Mouse (Mus musculus) E14TG2a.4 (cell line): ENCODE measurements around the gene 1110032A03Rik.

Experiments
- H3K27me3 ChIP-seq: 2 replicates; pipeline ENCODE4 v1.6.1; 2014; ENCODE audit warnings: low read length, control low read depth; ENCODE audit not compliant: insufficient read depth
- H3K36me3 ChIP-seq: 2 replicates; pipeline ENCODE4 v1.6.1; 2014; ENCODE audit warnings: low read length, control low read depth; ENCODE audit not compliant: insufficient read depth
- H3K4me1 ChIP-seq: replicated peaks from 2 replicates; pipeline ENCODE4 v1.6.1; 2014; ENCODE audit warnings: low read depth, low read length, control low read depth
- H3K4me3 ChIP-seq: replicated peaks from 2 replicates; pipeline ENCODE4 v1.5.1; 2014; ENCODE audit warnings: mild to moderate bottlenecking, low read length
- H3K9me3 ChIP-seq: 2 replicates; pipeline ENCODE4 v1.6.1; 2014; ENCODE audit warnings: low read length, control low read depth
- CTCF ChIP-seq: conservative IDR thresholded peaks from 2 replicates; pipeline ENCODE4 v1.5.1; 2014; ENCODE audit warnings: low read length
- NANOG ChIP-seq: IDR thresholded peaks from 2 replicates; pipeline ENCODE4 v1.6.1; 2014; ENCODE audit warnings: borderline replicate concordance, low read length, mixed read lengths
- POU5F1 ChIP-seq: IDR thresholded peaks from 2 replicates; pipeline ENCODE4 v1.6.1; 2014; ENCODE audit warnings: low read length, borderline replicate concordance

Gene 1110032A03Rik

GRCm38 (mm10) chr9:50750706-50751105 is 24.6 kb downstream of the 1110032A03Rik start:
- H3K9me3 ChIP-seq, result no peaks in the 10 kb centered on the region
- TF ChIP-seq NANOG (no peak), POU5F1 (no peak), CTCF (no peak)
- peak overlapping the region; percentile 71 for H3K4me3 ChIP-seq
- peaks cover 51% of the 10 kb centered on the region for H3K27me3 ChIP-seq
- H3K4me1 ChIP-seq, result peaks cover 48% of the 10 kb centered on the region
- no peaks in the 10 kb centered on the region for H3K36me3 ChIP-seq

- peaks cover 19% of the 10 kb centered on the region for H3K27me3 ChIP-seq
- TF ChIP-seq CTCF (0 out of 2 replicates have a peak, but pooled peaks have one; percentile 5), NANOG (no peak)
- H3K9me3 ChIP-seq, result no peaks in the 10 kb centered on the region
- peaks cover 51% of the 10 kb centered on the region for H3K4me1 ChIP-seq
- H3K4me3 ChIP-seq, result peak within 1 kb of the TSS; percentile 77
- 0 out of 2 replicates have a peak, but pooled peaks cover 3% of the 10 kb centered on the region for H3K36me3 ChIP-seq
Measured at GRCm38 (mm10) chr9:50746214-50746677, 29.1 kb downstream of the 1110032A03Rik start, which contains the start of gene 2310030G06Rik. 2310030G06Rik (minus strand) TSS chr9:50746536.

- Histone ChIP-seq H3K4me3 (peak overlapping the region; percentile 77), H3K4me1 (peaks cover 51% of the 10 kb centered on the region), H3K27me3 (peaks cover 14% of the 10 kb centered on the region), H3K36me3 (0 out of 2 replicates have a peak, but pooled peaks cover 3% of the 10 kb centered on the region), H3K9me3 (no peaks in the 10 kb centered on the region)
- no peak for TF ChIP-seq NANOG
Measured at GRCm38 (mm10) chr9:50745806-50746205, 29.5 kb downstream of the 1110032A03Rik start.

GRCm38 (mm10) chr9:50742744-50743143 is 32.6 kb downstream of the 1110032A03Rik start:
- Histone ChIP-seq H3K36me3 (0 out of 2 replicates have a peak, but pooled peaks cover 3% of the 10 kb centered on the region), H3K9me3 (no peaks in the 10 kb centered on the region), H3K4me1 (peaks cover 72% of the 10 kb centered on the region), H3K4me3 (0 out of 2 replicates have a peak overlapping the region, but pooled peaks have one; percentile 5), H3K27me3 (peaks cover 4% of the 10 kb centered on the region)
- TF ChIP-seq CTCF (no peak), NANOG (no peak), POU5F1 (no peak)

- Histone ChIP-seq H3K4me3 (no peak overlapping the region), H3K9me3 (no peaks in the 10 kb centered on the region), H3K27me3 (peaks cover 4% of the 10 kb centered on the region), H3K36me3 (0 out of 2 replicates have a peak, but pooled peaks cover 3% of the 10 kb centered on the region), H3K4me1 (peaks cover 72% of the 10 kb centered on the region)
- TF ChIP-seq POU5F1 (no peak), NANOG (no peak), CTCF (no peak)
Measured at GRCm38 (mm10) chr9:50742261-50742660, 33.1 kb downstream of the 1110032A03Rik start.

- H3K27me3 ChIP-seq, result no peaks in the 10 kb centered on the region
- H3K4me3 ChIP-seq, result peak overlapping the region; percentile 53
- no peak for TF ChIP-seq POU5F1
- no peak for TF ChIP-seq CTCF
- TF ChIP-seq NANOG, result no peak
- H3K9me3 ChIP-seq, result no peaks in the 10 kb centered on the region
- H3K4me1 ChIP-seq, result peaks cover 64% of the 10 kb centered on the region
- H3K36me3 ChIP-seq, result 0 out of 2 replicates have a peak, but pooled peaks cover 3% of the 10 kb centered on the region
Measured at GRCm38 (mm10) chr9:50740867-50741784, 34.2 kb downstream of the 1110032A03Rik start.

GRCm38 (mm10) chr9:50738914-50739870 is 36.1 kb downstream of the 1110032A03Rik start, which contains the start of gene Dixdc1:
Dixdc1 (minus strand) TSS chr9:50739517.
- no peaks in the 10 kb centered on the region for H3K27me3 ChIP-seq
- H3K4me1 ChIP-seq, result peaks cover 61% of the 10 kb centered on the region
- 0 out of 2 replicates have a peak, but pooled peaks cover 3% of the 10 kb centered on the region for H3K36me3 ChIP-seq
- no peaks in the 10 kb centered on the region for H3K9me3 ChIP-seq
- peak within 1 kb of the TSS; percentile 72 for H3K4me3 ChIP-seq
- TF ChIP-seq CTCF (no peak), POU5F1 (no peak), NANOG (no peak)

- Histone ChIP-seq H3K4me3 (no peak overlapping the region), H3K36me3 (no peaks in the 10 kb centered on the region), H3K4me1 (peaks cover 54% of the 10 kb centered on the region), H3K9me3 (no peaks in the 10 kb centered on the region), H3K27me3 (no peaks in the 10 kb centered on the region)
- TF ChIP-seq CTCF, result peak; percentile 75
- TF ChIP-seq POU5F1, result no peak
Measured at GRCm38 (mm10) chr9:50734989-50735388, 40.3 kb downstream of the 1110032A03Rik start.
